Mouse (Mus musculus): ENCODE results near the gene Zfp94.

DNA sequence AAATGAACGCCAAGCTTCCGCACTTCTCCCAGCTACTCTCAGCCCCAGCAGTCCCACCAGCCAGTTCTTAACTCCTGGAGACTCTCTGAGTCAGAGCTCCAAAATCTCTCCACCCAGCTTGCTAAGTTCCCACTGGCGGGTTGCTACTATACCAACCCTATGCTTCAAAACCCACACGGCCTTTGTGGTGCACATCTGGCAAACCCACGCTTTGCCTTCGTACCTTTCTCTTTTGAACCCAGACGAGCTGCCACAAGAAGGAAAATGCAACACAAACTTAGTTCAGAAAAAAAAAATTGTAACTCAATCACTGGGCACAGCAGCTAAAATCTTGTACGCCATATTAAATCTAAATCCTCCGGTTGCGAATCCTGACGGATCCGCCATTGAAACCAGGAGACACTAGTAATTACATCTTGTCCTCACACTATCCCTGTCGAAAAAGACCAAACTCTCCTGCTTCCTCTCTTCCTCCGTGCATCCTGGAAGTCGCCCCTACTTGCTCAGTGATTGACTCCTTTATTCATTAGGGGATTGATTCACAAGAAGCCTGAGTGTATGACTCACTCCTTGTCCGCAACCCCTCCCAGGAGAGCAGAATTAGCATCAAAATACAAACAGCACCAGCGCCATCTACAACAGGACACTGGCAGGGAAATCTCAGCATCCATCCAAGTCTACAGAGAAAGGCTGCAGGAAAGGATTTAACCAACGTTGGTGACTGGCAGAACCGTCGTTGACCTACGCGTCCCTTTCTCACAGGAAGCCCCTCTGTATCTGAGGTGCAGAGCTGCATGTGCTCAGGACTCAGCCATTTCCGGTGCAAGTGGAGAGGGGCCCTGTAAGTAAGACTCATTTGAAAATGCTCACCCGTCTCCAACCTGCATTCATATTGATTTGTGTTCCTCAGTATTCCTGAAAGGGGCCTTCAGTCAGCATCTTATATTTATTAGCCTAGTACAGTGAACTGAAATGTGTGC is 48.0 kb downstream of the Zfp94 start:
- TF ChIP-seq EP300 (IDR thresholded peaks at IDR 0.05) (no peak), CTCF (IDR thresholded peaks at IDR 0.05) (no peak)

All from lung, postnatal 0 days (tissue).